Mouse (Mus musculus): ENCODE measurements around the gene Cyp2c40.
"Not testable (repeated sequence)": the region's sequence is repeated elsewhere in the genome, so short reads cannot be mapped to it uniquely, and the experiment has no call there.

Gene Cyp2c40

GRCm38 (mm10) chr19:39812714-39813113, at the start of gene Cyp2c40:
Gene Cyp2c40 (minus strand): TSS chr19:39812814.
- not testable (repeated sequence) for DNase-seq

GRCm38 (mm10) chr19:39820931-39821330, 8.3 kb upstream of the Cyp2c40 start:
- not testable (repeated sequence) for DNase-seq

GRCm38 (mm10) chr19:39816400-39816799, 3.8 kb upstream of the Cyp2c40 start:
- DNase-seq: not testable (repeated sequence)

GRCm38 (mm10) chr19:39815991-39816390, 3.4 kb upstream of the Cyp2c40 start:
- DNase-seq: not testable (repeated sequence)

GRCm38 (mm10) chr19:39785458-39785857, 27.2 kb downstream of the Cyp2c40 start:
- not testable (repeated sequence) for DNase-seq

- no peak for DNase-seq
Measured at GRCm38 (mm10) chr19:39745357-39745756, 67.3 kb downstream of the Cyp2c40 start.

- DNase-seq: not testable (repeated sequence)
Measured at GRCm38 (mm10) chr19:39744361-39744760, 68.3 kb downstream of the Cyp2c40 start.

- DNase-seq: no peak
Measured at GRCm38 (mm10) chr19:39740920-39741319, 71.7 kb downstream of the Cyp2c40 start, which contains the start of gene Cyp2c68. Gene Cyp2c68 (minus strand): TSS chr19:39741054.
